Mouse (Mus musculus): ENCODE data around the gene Slc6a2.

GRCm38 (mm10) chr8:92911477-92911876, 48.4 kb upstream of the Slc6a2 start:
- TF ChIP-seq EP300 (optimal IDR thresholded peaks at IDR 0.05) (no peak), CTCF (IDR thresholded peaks at IDR 0.05; ENCODE audit: low read depth) (no peak)

Data from stomach, postnatal 0 days (tissue).